Mouse (Mus musculus) skeletal muscle tissue, adult 2 months (tissue): ENCODE data around the gene Trim31.
"Not testable (repeated sequence)": the region's sequence is repeated elsewhere in the genome, so short reads cannot be mapped to it uniquely, and the experiment has no call there.

Experiments
- DNase-seq: peaks from one replicate; pipeline ENCODE4 v3.0.0-alpha.2; 2012; ENCODE audit warnings: low read depth, low spot score

Trim31 gene

GRCm38 (mm10) chr17:36897552-36898205 is at the start of gene Trim31:
Gene Trim31 (plus strand): TSS chr17:36898118.
- DNase-seq: no peak

GRCm38 (mm10) chr17:36848911-36849310 is 49.0 kb upstream of the Trim31 start:
- no peak for DNase-seq

- no peak for DNase-seq
Observed at GRCm38 (mm10) chr17:36849992-36850391, 47.9 kb upstream of the Trim31 start.

GRCm38 (mm10) chr17:36851200-36851599 is 46.7 kb upstream of the Trim31 start:
- DNase-seq: no peak

GRCm38 (mm10) chr17:36851627-36852026 is 46.3 kb upstream of the Trim31 start:
- DNase-seq: no peak

- no peak for DNase-seq
Observed at GRCm38 (mm10) chr17:36855484-36855883, 42.4 kb upstream of the Trim31 start.

- no peak for DNase-seq
Observed at GRCm38 (mm10) chr17:36856236-36856635, 41.7 kb upstream of the Trim31 start.

- no peak for DNase-seq
Observed at GRCm38 (mm10) chr17:36858181-36858580, 39.7 kb upstream of the Trim31 start.

GRCm38 (mm10) chr17:36861680-36862079 is 36.2 kb upstream of the Trim31 start:
- no peak for DNase-seq

- no peak for DNase-seq
Observed at GRCm38 (mm10) chr17:36866719-36867527, 31.0 kb upstream of the Trim31 start, which contains the start of gene Trim15. Gene Trim15 (minus strand): TSS chr17:36867210.

- no peak for DNase-seq
Observed at GRCm38 (mm10) chr17:36868836-36869235, 29.1 kb upstream of the Trim31 start.

GRCm38 (mm10) chr17:36869284-36869954 is 28.5 kb upstream of the Trim31 start, which contains the start of gene Trim10:
Gene Trim10 (plus strand): TSS chr17:36869574.
- peak; percentile 25 for DNase-seq

GRCm38 (mm10) chr17:36869955-36870810 is 27.7 kb upstream of the Trim31 start:
- no peak for DNase-seq

GRCm38 (mm10) chr17:36874636-36875035 is 23.3 kb upstream of the Trim31 start:
- DNase-seq: no peak

- no peak for DNase-seq
Observed at GRCm38 (mm10) chr17:36883350-36883749, 14.6 kb upstream of the Trim31 start.

GRCm38 (mm10) chr17:36885132-36885790 is 12.7 kb upstream of the Trim31 start:
- DNase-seq: no peak

- DNase-seq: no peak
Observed at GRCm38 (mm10) chr17:36890073-36890903, 7.6 kb upstream of the Trim31 start, which contains the start of gene Trim40. Gene Trim40 (minus strand): TSS chr17:36890123.

- not testable (repeated sequence) for DNase-seq
Observed at GRCm38 (mm10) chr17:36891496-36891895, 6.4 kb upstream of the Trim31 start.

- DNase-seq: no peak
Observed at GRCm38 (mm10) chr17:36892362-36892761, 5.6 kb upstream of the Trim31 start.

GRCm38 (mm10) chr17:36893387-36893786 is 4.5 kb upstream of the Trim31 start:
- no peak for DNase-seq
